Mouse (Mus musculus): ENCODE data around the gene Kirrel. TPM values are rescaled to one million over a fixed set of nuclear protein-coding genes. Genes with fewer than 3 reads are reported as not detected.
A peak's percentile ranks its signal among the peaks of the same experiment; 100 is the strongest.

The Kirrel gene
- total and polyA plus RNA-seq, 3 experiments: not detected

- TF ChIP-seq SIN3A (IDR thresholded peaks at IDR 0.05; ENCODE audit: low read length): no peak
- TF ChIP-seq NRF1 (IDR thresholded peaks at IDR 0.05; ENCODE audit: low read depth, low read length): no peak
- TF ChIP-seq MAX (IDR thresholded peaks at IDR 0.05; ENCODE audit: low read length): 0 out of 2 replicates have a peak, but pooled peaks have one; percentile 19
- no peak for TF ChIP-seq POLR2AphosphoS2 (IDR thresholded peaks at IDR 0.05; ENCODE audit: low read depth, low read length)
- no peak for TF ChIP-seq CTCF (conservative IDR thresholded peaks at IDR 0.05 in 1 of 2, IDR thresholded peaks at IDR 0.05 in 1 of 2; ENCODE audit: low read depth in 2 of 2, low read length in 2 of 2)
- TF ChIP-seq IRF4 (IDR thresholded peaks at IDR 0.05; ENCODE audit: low read depth, low read length): peak; percentile 86
- no peak for TF ChIP-seq TBP (conservative IDR thresholded peaks at IDR 0.05; ENCODE audit: low read depth, low read length)
- TF ChIP-seq ZKSCAN1 (IDR thresholded peaks at IDR 0.05; ENCODE audit: borderline replicate concordance, low read depth, low read length): no peak
- TF ChIP-seq ZMIZ1 (IDR thresholded peaks at IDR 0.05; ENCODE audit: low read depth, low read length): no peak
- TF ChIP-seq EP300 (IDR thresholded peaks at IDR 0.05; ENCODE audit: low read length): peak; percentile 76
- no peak for TF ChIP-seq PAX5 (IDR thresholded peaks at IDR 0.05; ENCODE audit: low read length)
- TF ChIP-seq ZNF384 (IDR thresholded peaks at IDR 0.05; ENCODE audit: low read depth, low read length): no peak
- TF ChIP-seq BHLHE40 (IDR thresholded peaks at IDR 0.05; ENCODE audit: low read depth, low read length): peak; percentile 89
- no peak for TF ChIP-seq GABPA (IDR thresholded peaks at IDR 0.05; ENCODE audit: insufficient replicate concordance, low read depth, low read length)
- TF ChIP-seq MAFK (IDR thresholded peaks at IDR 0.05; ENCODE audit: insufficient replicate concordance, low read length): peak; percentile 70; the same call in 1 of the 2 replicates
Measured at GRCm38 (mm10) chr3:87164099-87164815, 10.3 kb downstream of the Kirrel start (continued).

GRCm38 (mm10) chr3:87163116-87163515 lies 11.4 kb downstream of the Kirrel start:
- Histone ChIP-seq H3K79me2 (replicated peaks; ENCODE audit: control insufficient read depth, extremely low read depth, insufficient read depth, poor library complexity, severe bottlenecking) (no peaks in the 10 kb centered on the region), H3K9ac (ENCODE audit: insufficient read depth, low read depth) (no peak overlapping the region), H3K27ac (ENCODE audit: insufficient read depth, low read depth) (no peak overlapping the region), H3K9me3 (replicated peaks; ENCODE audit: low read length) (no peaks in the 10 kb centered on the region), H3K4me1 (ENCODE audit: control insufficient read depth in 1 of 2, insufficient read depth in 2 of 2) (peaks cover 13 to 43% of the 10 kb centered on the region in 2 experiments), H3K4me2 (ENCODE audit: insufficient read depth, low read depth, poor library complexity, severe bottlenecking) (peak overlapping the region; percentile 51), H3K4me3 (replicated peaks in 1 of 3; ENCODE audit: low read depth in 2 of 3, low read length in 2 of 3, poor library complexity in 1 of 3) (no peak overlapping the region), H3K36me3 (replicated peaks in 1 of 2; ENCODE audit: control insufficient read depth in 1 of 2, insufficient read depth in 1 of 2, low read length in 1 of 2) (no peaks in the 10 kb centered on the region), H3K27me3 (replicated peaks) (peaks cover 63% of the 10 kb centered on the region)
- TF ChIP-seq IRF4 (IDR thresholded peaks at IDR 0.05; ENCODE audit: low read depth, low read length) (peak; percentile 81), USF1 (IDR thresholded peaks at IDR 0.05; ENCODE audit: low read depth, low read length) (no peak), EP300 (IDR thresholded peaks at IDR 0.05; ENCODE audit: low read length) (peak; percentile 66), ETS1 (conservative IDR thresholded peaks at IDR 0.05; ENCODE audit: low read depth, low read length) (peak; percentile 49), ZNF384 (IDR thresholded peaks at IDR 0.05; ENCODE audit: low read depth, low read length) (peak; percentile 51; the same call in 1 of the 2 replicates), TCF12 (IDR thresholded peaks at IDR 0.05; ENCODE audit: low read depth, low read length) (peak; percentile 57; the same call in 1 of the 2 replicates), BHLHE40 (IDR thresholded peaks at IDR 0.05; ENCODE audit: low read depth, low read length) (no peak), CHD2 (IDR thresholded peaks at IDR 0.05; ENCODE audit: low read length) (no peak), ZKSCAN1 (IDR thresholded peaks at IDR 0.05; ENCODE audit: borderline replicate concordance, low read depth, low read length) (no peak), ELF1 (IDR thresholded peaks at IDR 0.05; ENCODE audit: low read depth, low read length) (peak; percentile 64), UBTF (IDR thresholded peaks at IDR 0.05; ENCODE audit: low read depth, low read length) (no peak), E2F4 (IDR thresholded peaks at IDR 0.05; ENCODE audit: insufficient replicate concordance, low read depth, low read length) (no peak), NELFE (IDR thresholded peaks at IDR 0.05; ENCODE audit: low read depth, low read length) (no peak), PAX5 (IDR thresholded peaks at IDR 0.05; ENCODE audit: low read length) (no peak)
- dilution Hi-C loops (cut with MboI; ENCODE audit: extremely low pct_ligation_motif_present, extremely low pct_unique_long_range_greater_than_20kb, low sequenced_read_pairs): no loop called here
- in situ Hi-C loops (cut with MboI; ENCODE audit: low pct_ligation_motif_present, low pct_unique_long_range_greater_than_20kb, low sequenced_read_pairs): no loop called here
- DNase-seq (ENCODE audit: extremely low read depth): peak; percentile 74
